Mouse (Mus musculus) cerebellum, postnatal 10 days (tissue): Measurements from ENCODE around the gene Nom1.

Experiments
- DNase-seq, 2 experiments: peaks; one replicate each; pipeline ENCODE4 v3.0.0; 2021; ENCODE audit warnings: mixed read lengths in 2 of 2

Nom1 gene

GRCm38 (mm10) chr5:29471396-29471795, 36.9 kb downstream of the Nom1 start:
- DNase-seq = no peak

GRCm38 (mm10) chr5:29471855-29472665, 37.6 kb downstream of the Nom1 start:
- peak in 1 of 2 experiments; percentile 37 for DNase-seq

GRCm38 (mm10) chr5:29473551-29474245, 39.2 kb downstream of the Nom1 start:
- peak in 1 of 2 experiments; percentile 43 for DNase-seq

- DNase-seq = no peak
These were observed 39.9 kb downstream of the Nom1 start for GRCm38 (mm10) chr5:29474246-29474960.

GRCm38 (mm10) chr5:29475041-29475440, 40.6 kb downstream of the Nom1 start:
- peak in 1 of 2 experiments; percentile 7 for DNase-seq

- DNase-seq = no peak
These were observed 41.1 kb downstream of the Nom1 start for GRCm38 (mm10) chr5:29475556-29475955.

- DNase-seq = peak in 1 of 2 experiments; percentile 12
These were observed 41.6 kb downstream of the Nom1 start for GRCm38 (mm10) chr5:29476021-29476420.

GRCm38 (mm10) chr5:29477474-29478207, 43.2 kb downstream of the Nom1 start:
- peak in 1 of 2 experiments; percentile 25 for DNase-seq

- DNase-seq = peak; percentile 37 to 52
These were observed 44.0 kb downstream of the Nom1 start, which contains the start of gene Mnx1 for GRCm38 (mm10) chr5:29478208-29479197. TSS of gene Mnx1 (minus strand) at chr5:29478470.

DNA sequence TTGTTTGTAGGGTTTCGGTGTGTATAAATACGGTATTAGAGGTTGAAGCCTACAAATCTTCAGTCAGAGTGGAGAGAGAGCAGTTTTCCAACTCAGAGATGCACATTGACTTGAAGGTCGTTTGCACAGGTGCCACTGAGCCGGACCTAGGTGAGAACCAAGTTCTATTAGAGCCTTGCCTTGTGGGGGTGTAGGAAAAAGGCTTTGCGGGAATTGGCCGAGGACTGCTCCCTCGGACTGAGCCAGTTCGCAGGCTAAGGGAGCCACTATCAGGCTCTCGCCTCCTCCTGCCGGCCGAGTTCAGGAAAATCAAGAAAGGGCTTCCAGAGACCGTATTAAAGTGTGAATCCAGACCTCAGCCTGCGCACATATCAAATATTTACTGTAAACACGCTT, 44.7 kb downstream of the Nom1 start:
- peak; percentile 66 to 71 for DNase-seq

GRCm38 (mm10) chr5:29483801-29484200, 49.3 kb downstream of the Nom1 start:
- no peak for DNase-seq

- peak; percentile 47 to 48 for DNase-seq
These were observed 50.8 kb downstream of the Nom1 start for GRCm38 (mm10) chr5:29484965-29485940.

- peak in 1 of 2 experiments; percentile 4 for DNase-seq
These were observed 51.5 kb downstream of the Nom1 start for GRCm38 (mm10) chr5:29485941-29486320.

DNA sequence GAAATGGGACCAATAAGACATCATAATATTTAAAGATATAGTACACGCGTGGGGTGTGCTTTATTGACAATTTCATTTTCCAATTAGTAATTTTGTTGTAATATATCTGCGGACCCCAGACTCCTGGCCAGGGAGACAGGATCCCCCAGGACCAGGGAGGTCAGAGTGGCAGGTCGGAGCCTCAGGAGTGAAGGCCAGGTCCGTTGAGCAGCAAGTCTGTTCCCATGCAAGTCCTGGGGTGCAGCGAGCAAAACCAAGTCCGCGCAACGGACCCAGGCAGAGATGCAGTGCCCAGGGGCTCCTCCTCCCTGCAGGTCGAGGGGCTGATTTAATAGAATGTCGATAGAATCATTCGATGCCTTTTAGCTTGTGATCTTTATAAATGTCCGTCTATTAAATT, 52.9 kb downstream of the Nom1 start:
- peak in 1 of 2 experiments; percentile 27 for DNase-seq

DNA sequence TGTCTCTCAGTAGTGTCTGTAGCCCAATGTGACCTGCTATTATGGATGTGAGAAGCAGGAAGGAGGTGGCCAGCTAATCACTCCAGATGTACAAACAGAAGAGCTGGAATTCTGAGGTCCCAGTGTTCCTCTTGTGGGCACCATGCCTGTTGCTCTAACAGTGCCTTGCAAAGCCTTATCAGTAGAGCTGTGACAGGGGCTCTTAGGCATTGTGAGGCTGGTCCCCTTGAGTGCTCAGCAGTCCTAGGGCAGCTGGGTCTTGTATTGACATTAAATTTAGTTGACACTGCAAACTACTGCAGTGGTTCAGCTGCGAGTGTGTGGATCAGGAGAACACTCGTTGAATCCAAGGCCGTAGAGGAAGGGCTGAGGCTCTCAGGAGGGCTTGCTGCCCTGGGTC, 72.5 kb downstream of the Nom1 start:
- DNase-seq = no peak
